Mouse (Mus musculus) heart, postnatal 25 days (tissue): Measurements from ENCODE around the gene Barhl1. TPM values are rescaled to one million over a fixed set of nuclear protein-coding genes. Genes with fewer than 3 reads are reported as not detected.

Experiments
- DNase-seq: peaks from one replicate; pipeline ENCODE4 v3.0.0; 2022; ENCODE audit warnings: low spot score
- intact Hi-C: fragments of 180-260 bp; cut with DNase I; formaldehyde crosslinking; loops from one replicate; pipeline ENCODE4 v1.15.1; 2025
- total RNA-seq, 2 experiments: library from RNA; stranded (reverse); gene quantifications; 2 replicates each; pipeline ENCODE4 v1.2.3; 2021

The Barhl1 gene
- total RNA-seq = not detected

- DNase-seq = no peak
- intact Hi-C loops = no loop called here
Measured at GRCm38 (mm10) chr2:28916513-28916865, at the start of gene Barhl1. TSS of gene Barhl1 (minus strand) at chr2:28916668.

GRCm38 (mm10) chr2:28963565-28963964, 47.1 kb upstream of the Barhl1 start:
- intact Hi-C loops = no loop called here
- DNase-seq = no peak

- intact Hi-C loops = no loop called here
- no peak for DNase-seq
Measured at GRCm38 (mm10) chr2:28961636-28962035, 45.2 kb upstream of the Barhl1 start.

GRCm38 (mm10) chr2:28961024-28961585, 44.6 kb upstream of the Barhl1 start:
- DNase-seq = no peak
- intact Hi-C loops = no loop called here

- DNase-seq = no peak
Measured at GRCm38 (mm10) chr2:28956874-28957273, 40.4 kb upstream of the Barhl1 start.

GRCm38 (mm10) chr2:28954595-28954994, 38.1 kb upstream of the Barhl1 start:
- intact Hi-C loops = no loop called here
- no peak for DNase-seq

More at GRCm38 (mm10) chr2:28956874-28957273, 40.4 kb upstream of the Barhl1 start:
- intact Hi-C loops = no loop called here

- DNase-seq = no peak
- intact Hi-C loops = no loop called here
Measured at GRCm38 (mm10) chr2:28952981-28953380, 36.5 kb upstream of the Barhl1 start.

- DNase-seq = no peak
- intact Hi-C loops = no loop called here
Measured at GRCm38 (mm10) chr2:28946312-28946711, 29.8 kb upstream of the Barhl1 start.

- no peak for DNase-seq
- intact Hi-C loops = no loop called here
Measured at GRCm38 (mm10) chr2:28945388-28945787, 28.9 kb upstream of the Barhl1 start.

GRCm38 (mm10) chr2:28943666-28944516, 27.4 kb upstream of the Barhl1 start:
- DNase-seq = no peak
- intact Hi-C loops = no loop called here

GRCm38 (mm10) chr2:28938997-28939396, 22.5 kb upstream of the Barhl1 start:
- no peak for DNase-seq
- intact Hi-C loops = no loop called here

- intact Hi-C loops = no loop called here
- DNase-seq = no peak
Measured at GRCm38 (mm10) chr2:28930571-28930970, 14.1 kb upstream of the Barhl1 start.

- intact Hi-C loops = loop anchor here (1.0 to 5.0 kb wide), 2 partner anchors 53 to 129 kb away; no protein-coding TSS in a partner anchor
- no peak for DNase-seq
Measured at GRCm38 (mm10) chr2:28923912-28924311, 7.4 kb upstream of the Barhl1 start.

- DNase-seq = no peak
- intact Hi-C loops = no loop called here
Measured at GRCm38 (mm10) chr2:28919001-28919400, 2.5 kb upstream of the Barhl1 start.

- no peak for DNase-seq
- intact Hi-C loops = no loop called here
Measured at GRCm38 (mm10) chr2:28917518-28918361, 1.3 kb upstream of the Barhl1 start.

GRCm38 (mm10) chr2:28917156-28917517, 669 bp upstream of the Barhl1 start:
- intact Hi-C loops = no loop called here
- no peak for DNase-seq

- intact Hi-C loops = no loop called here
- DNase-seq = no peak
Measured at GRCm38 (mm10) chr2:28915768-28916512, 528 bp downstream of the Barhl1 start.

- intact Hi-C loops = no loop called here
- no peak for DNase-seq
Measured at GRCm38 (mm10) chr2:28915104-28915738, 1.2 kb downstream of the Barhl1 start.

GRCm38 (mm10) chr2:28914121-28914520, 2.3 kb downstream of the Barhl1 start:
- no peak for DNase-seq
- intact Hi-C loops = no loop called here
